Mouse (Mus musculus) liver, adult (tissue): ENCODE data around the gene Tha1.

ENCODE experiments used
- GATA4 ChIP-seq: IDR thresholded peaks from 2 replicates; pipeline ENCODE4 v1.6.1; 2014; ENCODE audit warnings: mild to moderate bottlenecking, low read length; ENCODE audit not compliant: insufficient replicate concordance

Tha1 gene

GRCm38 (mm10) chr11:117870688-117871365 is 2.5 kb downstream of the Tha1 start:
- no peak for TF ChIP-seq GATA4

- TF ChIP-seq GATA4: no peak
These were observed 7.3 kb downstream of the Tha1 start for GRCm38 (mm10) chr11:117865988-117866387.

GRCm38 (mm10) chr11:117864805-117865204 is 8.5 kb downstream of the Tha1 start:
- TF ChIP-seq GATA4: no peak

DNA sequence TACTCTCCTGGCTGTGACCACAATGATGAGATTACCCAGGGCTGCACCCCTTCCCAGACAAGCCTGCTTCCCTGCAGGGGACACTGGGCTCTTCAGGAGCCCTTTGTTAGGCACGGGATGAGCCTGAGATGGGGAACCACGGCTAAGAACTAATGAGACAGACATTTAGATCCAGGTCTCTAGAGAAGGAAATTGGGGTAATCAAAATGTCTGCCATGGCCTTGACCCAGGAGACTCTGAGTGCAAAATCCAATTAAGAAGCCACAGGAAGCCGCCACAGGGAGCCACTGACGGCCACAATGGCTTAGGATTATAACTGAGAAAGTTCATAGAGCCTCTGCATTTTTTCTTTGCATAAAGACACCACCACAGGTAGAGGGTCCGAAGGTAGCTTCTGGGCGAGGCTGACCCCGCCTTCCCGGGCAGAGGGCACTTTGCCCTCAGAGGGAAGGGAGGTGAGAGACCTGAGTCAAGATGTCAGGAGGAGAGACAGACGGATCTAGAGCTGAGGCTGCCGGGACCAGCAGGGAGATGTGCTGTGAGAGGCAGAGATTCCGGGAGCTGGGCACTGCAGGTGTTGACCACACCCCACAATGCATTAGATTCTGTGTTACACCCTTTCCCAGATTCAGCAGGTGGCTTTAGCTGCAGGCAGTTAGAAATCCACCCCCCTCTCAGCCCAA is 10.0 kb downstream of the Tha1 start:
- no peak for TF ChIP-seq GATA4

DNA sequence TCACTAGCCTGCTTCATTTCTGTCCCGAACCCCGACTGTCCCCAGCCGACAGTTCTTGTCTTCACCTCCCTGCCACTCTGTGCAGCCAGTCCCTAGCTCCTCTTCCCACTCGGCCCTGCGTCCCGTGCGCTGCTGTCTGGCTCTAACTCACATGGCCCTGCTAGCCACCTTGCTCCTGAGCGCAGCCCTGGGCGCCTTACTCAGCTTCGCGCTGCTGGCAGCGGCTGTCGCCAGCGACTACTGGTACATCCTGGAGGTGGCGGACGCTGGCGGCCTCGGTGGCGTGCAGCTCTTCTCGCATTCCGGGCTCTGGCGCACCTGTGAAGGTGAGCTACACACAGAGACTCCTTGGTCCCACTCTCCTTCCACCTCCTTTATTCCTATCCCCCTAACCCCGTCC is 12.7 kb downstream of the Tha1 start, which contains the start of gene Tmem235:
Gene Tmem235, plus strand, starts transcription at position 152 of the 400 bp plus-strand sequence.
- no peak for TF ChIP-seq GATA4

DNA sequence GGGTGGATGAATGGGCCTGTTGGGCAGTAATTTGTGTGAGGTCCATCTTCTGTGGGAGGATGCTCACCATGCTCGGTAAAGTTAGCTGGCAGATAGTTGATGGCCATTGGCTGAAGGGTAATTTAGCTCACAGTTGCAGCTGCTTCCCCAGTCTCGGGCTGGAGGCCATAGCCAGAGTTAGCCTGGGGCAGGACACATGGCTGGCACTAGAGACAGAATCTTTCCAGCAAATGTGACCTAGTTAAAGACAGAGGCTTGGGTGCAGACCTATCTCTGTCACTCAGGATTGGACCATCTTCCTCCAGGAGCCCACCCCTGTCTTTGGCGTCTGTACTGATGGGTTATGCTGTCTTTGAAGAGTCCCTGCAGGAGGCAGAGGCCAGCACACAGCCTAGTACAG is 14.9 kb downstream of the Tha1 start:
- no peak for TF ChIP-seq GATA4

DNA sequence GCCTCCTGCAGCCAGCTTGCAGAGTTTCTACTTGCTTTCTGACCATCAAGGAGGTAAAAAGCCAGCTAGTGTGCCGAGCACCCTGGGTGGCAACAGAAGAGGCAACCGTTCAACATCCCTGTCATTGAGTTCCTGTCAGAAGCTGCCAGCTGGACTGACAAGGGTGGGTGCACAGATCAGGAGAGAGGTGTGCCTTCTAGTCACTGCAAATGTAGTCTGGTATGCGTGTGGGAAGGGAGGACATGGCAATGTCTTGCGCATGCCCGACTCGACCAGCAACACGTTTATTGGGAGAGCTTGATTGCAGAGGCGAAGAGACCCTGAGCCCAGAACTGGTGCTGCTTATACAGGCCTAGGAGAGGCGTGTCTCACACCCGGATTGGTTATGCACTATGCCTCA is 15.8 kb downstream of the Tha1 start:
- TF ChIP-seq GATA4: no peak

GRCm38 (mm10) chr11:117855975-117856374 is 17.3 kb downstream of the Tha1 start:
- no peak for TF ChIP-seq GATA4

DNA sequence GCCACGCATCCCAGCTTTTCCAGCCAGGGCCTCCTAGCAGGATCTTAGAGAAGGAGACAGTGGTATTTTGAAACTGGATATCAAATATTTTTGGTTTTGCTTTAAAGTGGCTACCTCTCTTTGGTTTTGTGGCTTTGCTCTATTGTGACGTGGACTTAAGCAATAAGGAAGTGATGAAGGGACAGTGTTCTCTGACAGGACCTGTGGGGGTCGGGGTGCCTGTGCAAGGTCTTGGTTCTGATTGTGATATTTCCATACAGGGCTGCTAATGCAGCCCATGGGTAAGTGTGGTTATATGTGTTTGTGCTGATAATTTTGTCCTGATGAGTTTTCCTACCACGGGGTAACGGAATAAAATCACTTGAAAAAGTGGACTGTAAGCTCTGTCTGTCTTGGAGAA is 17.9 kb downstream of the Tha1 start:
- no peak for TF ChIP-seq GATA4

GRCm38 (mm10) chr11:117854241-117854640 is 19.0 kb downstream of the Tha1 start:
- TF ChIP-seq GATA4: no peak

GRCm38 (mm10) chr11:117852875-117853274 is 20.4 kb downstream of the Tha1 start:
- no peak for TF ChIP-seq GATA4

DNA sequence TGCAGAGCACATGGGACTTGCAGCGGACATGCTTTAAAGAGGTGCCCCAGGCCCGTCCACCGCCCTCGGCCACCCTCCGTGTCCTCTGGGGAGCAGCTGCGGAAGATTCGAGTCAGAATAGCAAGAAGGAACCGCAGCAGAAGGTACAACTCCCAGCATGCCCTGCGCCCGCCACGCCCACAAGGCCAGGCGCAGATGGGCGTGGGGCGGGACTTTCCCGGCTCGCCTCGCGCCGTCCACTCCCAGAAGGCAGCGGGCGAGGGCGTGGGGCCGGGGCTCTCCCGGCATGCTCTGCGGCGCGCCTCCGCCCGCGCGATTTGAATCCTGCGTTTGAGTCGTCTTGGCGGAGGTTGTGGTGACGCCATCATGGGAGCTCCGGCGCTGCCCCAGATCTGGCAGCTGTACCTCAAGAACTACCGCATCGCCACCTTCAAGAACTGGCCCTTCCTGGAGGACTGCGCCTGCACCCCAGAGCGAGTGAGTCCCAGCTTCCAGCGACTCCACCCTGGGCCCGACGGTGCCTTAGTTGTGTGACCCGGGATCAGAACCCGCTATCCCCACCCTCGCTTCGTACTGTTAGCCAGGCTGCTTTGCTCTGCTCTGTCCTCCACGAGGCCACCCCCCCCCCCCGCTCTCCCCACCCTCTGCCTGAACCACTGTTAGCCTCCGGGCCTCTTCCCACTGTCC is 24.2 kb downstream of the Tha1 start, which contains the start of gene Birc5:
Gene Birc5, plus strand, starts transcription at position 267 of the 687 bp plus-strand sequence.
- TF ChIP-seq GATA4: no peak; the same call in 1 of the 2 replicates

- no peak for TF ChIP-seq GATA4
These were observed 24.9 kb downstream of the Tha1 start for GRCm38 (mm10) chr11:117848271-117848984.

DNA sequence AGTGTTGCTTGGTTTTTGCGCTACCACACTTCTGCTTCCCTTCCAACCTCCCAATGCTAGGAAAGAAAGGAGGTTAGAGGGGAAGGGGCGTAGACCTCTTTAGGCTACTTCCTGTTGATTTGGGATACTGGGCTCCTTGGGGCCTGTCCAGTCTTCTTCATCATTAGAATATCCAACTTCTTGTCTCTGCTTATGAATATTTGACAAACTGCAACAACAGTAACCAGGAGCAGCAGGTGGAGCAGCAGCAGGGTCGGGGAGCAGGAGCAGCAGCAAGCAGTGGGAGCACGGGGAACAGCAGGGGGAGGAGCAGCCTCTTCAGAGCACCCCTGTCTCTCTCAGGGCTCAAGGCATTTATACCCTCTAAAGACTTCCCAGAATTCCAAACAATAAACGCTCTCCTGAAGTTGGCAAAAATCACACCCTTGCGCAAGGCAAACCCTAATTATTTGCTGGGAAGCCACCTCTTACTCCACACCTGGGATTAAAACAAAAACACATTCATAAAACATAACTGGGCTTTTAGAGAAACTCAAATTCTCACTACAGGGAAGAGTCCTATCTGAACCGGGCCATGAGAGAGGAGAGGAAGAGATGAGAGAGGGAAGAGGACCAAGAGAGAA is 25.6 kb downstream of the Tha1 start:
- no peak for TF ChIP-seq GATA4

DNA sequence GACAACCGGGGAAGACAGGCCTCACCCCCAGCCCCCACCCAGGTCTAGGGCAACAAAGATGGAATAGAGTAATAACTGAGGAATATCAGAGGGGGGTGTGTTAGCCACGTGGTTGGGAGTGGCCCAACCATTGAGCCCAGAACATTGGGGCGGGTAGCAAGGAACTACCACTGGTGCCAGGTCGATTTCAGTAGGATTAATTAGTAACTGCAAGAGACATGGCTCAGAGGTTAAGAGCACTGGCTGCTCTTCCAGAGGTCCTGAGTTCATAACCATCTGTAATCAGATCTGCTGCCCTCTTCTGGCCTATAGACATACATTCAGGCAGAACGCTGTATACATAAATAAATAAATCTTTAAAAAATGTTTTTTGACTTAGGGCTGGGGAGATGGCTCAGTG is 26.6 kb downstream of the Tha1 start:
- no peak for TF ChIP-seq GATA4
